Mouse (Mus musculus) forebrain, embryonic 16.5 days (tissue): ENCODE measurements around the gene Nat8f1. TPM values are rescaled to one million over a fixed set of nuclear protein-coding genes. Genes with fewer than 3 reads are reported as not detected.
"Not testable (repeated sequence)": the region's sequence is repeated elsewhere in the genome, so short reads cannot be mapped to it uniquely, and the experiment has no call there.

Source experiments
- ATAC-seq: fragments of 200-750 bp; cut with Nextera tagmentation; 2 replicates; pipeline ENCODE4 v1.8.0; 2017; ENCODE audit warnings: mild to moderate bottlenecking, moderate library complexity
- H3K27ac ChIP-seq: fragments of 300-500 bp; sonication (generic); 2 replicates; pipeline ENCODE4 v1.5.1; 2014; ENCODE audit warnings: low read length, control low read depth
- H3K27me3 ChIP-seq: fragments of 300-500 bp; sonication (generic); replicated peaks from 2 replicates; pipeline ENCODE4 v1.6.1; 2014; ENCODE audit warnings: low read length; ENCODE audit not compliant: control insufficient read depth, insufficient read depth
- H3K36me3 ChIP-seq: fragments of 300-500 bp; sonication (generic); 2 replicates; pipeline ENCODE4 v1.6.1; 2014; ENCODE audit not compliant: control insufficient read depth, insufficient read depth
- H3K4me1 ChIP-seq: fragments of 300-500 bp; sonication (generic); replicated peaks from 2 replicates; pipeline ENCODE4 v1.6.1; 2014; ENCODE audit warnings: low read length; ENCODE audit not compliant: control insufficient read depth, insufficient read depth
- H3K4me2 ChIP-seq: fragments of 300-500 bp; sonication (generic); 2 replicates; pipeline ENCODE4 v1.6.1; 2014; ENCODE audit warnings: mild to moderate bottlenecking, low read length, control low read depth
- H3K4me3 ChIP-seq: fragments of 300-500 bp; sonication (generic); replicated peaks from 2 replicates; pipeline ENCODE4 v1.5.1; 2014; ENCODE audit warnings: mild to moderate bottlenecking, low read length, control low read depth
- H3K9ac ChIP-seq: fragments of 300-500 bp; sonication (generic); replicated peaks from 2 replicates; pipeline ENCODE4 v1.6.1; 2014; ENCODE audit warnings: low read depth, low read length, control low read depth
- H3K9me3 ChIP-seq: fragments of 300-500 bp; sonication (generic); 2 replicates; pipeline ENCODE4 v1.6.1; 2016; ENCODE audit warnings: low read length; ENCODE audit not compliant: control insufficient read depth
- WGBS: fragments of 180-500 bp; shearing (Covaris S2); extraction: QIAGEN DNeasy Blood & Tissue Kit; methylation state at CpG from one replicate; pipeline ENCODE4 v1.1.7; 2014; 5-methylcytosine and 5-hydroxymethylcytosine counted together
- polyA plus RNA-seq: library from polyadenylated mRNA; unstranded; fragments of >200 nt; fragmentation: Nextera tagmentation; extraction: Ambion mirVana; gene quantifications from 2 replicates; pipeline ENCODE4 v1.2.1, GENCODE M21; 2015

Gene Nat8f1
- polyA plus RNA-seq, 1 experiment from 2014 or later, result 12.3 TPM

DNA sequence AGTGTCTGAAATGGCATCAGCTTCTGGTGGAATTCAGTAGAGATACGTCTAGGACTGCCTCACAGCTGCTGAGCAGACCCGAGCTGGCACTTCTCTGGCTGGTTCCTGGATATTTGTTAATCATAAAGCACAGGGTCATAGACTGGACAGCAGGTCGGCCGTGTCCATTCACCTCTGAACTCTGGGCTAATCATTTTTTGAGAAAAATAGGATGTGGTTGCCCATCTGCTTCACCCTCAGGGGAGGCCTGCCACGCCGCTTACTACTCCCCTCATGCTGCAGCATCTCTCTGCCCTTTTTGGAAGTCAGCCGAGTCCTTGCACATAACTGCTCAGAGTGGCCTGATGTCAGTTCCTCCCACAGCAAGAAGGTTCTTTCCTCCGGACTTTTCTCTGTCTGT lies 18.6 kb upstream of the Nat8f1 start:
- WGBS, result 95% methylated on average over 8 of the region's 8 CpGs
- no peaks in the 10 kb centered on the region for H3K4me1 ChIP-seq
- H3K4me2 ChIP-seq, result no peak overlapping the region
- H3K36me3 ChIP-seq, result peaks cover 8% of the 10 kb centered on the region; the same call in 1 of the 2 replicates
- no peaks in the 10 kb centered on the region for H3K27me3 ChIP-seq
- no peak for ATAC-seq
- H3K27ac ChIP-seq, result no peak overlapping the region
- no peaks in the 10 kb centered on the region for H3K9me3 ChIP-seq
- H3K9ac ChIP-seq, result no peak overlapping the region
- H3K4me3 ChIP-seq, result no peak overlapping the region

DNA sequence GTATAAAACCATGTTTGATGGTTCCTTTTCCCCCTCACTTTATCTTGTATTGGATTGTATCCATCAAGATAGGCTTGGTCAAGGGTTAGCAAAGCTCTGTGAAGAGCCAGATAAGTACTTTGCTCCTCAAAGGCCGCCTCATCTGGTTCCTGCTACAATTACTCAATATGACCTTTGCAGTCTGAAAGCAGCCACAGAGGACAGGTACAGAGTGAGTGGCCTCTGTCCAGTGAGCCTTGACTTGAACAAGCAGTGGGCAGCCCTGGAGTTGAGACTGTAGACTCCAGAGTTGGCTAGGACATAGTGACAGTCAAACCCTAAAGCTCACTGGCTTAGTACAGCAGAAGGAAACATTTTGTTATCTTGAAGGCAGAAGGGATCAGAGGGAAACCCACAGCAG lies 13.8 kb upstream of the Nat8f1 start:
- H3K4me3 ChIP-seq, result no peak overlapping the region
- no peak for ATAC-seq
- H3K36me3 ChIP-seq, result peaks cover 34% of the 10 kb centered on the region
- H3K27ac ChIP-seq, result no peak overlapping the region
- no peak overlapping the region for H3K9ac ChIP-seq
- no peaks in the 10 kb centered on the region for H3K27me3 ChIP-seq
- no peaks in the 10 kb centered on the region for H3K4me1 ChIP-seq
- WGBS, result 85% methylated on average over 1 of the region's 1 CpGs
- H3K4me2 ChIP-seq, result no peak overlapping the region
- H3K9me3 ChIP-seq, result no peaks in the 10 kb centered on the region

- Histone ChIP-seq H3K4me2 (no peak overlapping the region), H3K27me3 (no peaks in the 10 kb centered on the region), H3K4me3 (no peak overlapping the region), H3K4me1 (no peaks in the 10 kb centered on the region), H3K27ac (no peak overlapping the region), H3K9ac (no peak overlapping the region), H3K9me3 (no peaks in the 10 kb centered on the region), H3K36me3 (peaks cover 34% of the 10 kb centered on the region)
- no peak for ATAC-seq
- WGBS, result 91% methylated on average over 9 of the region's 9 CpGs
These were observed 12.3 kb upstream of the Nat8f1 start for GRCm38 (mm10) chr6:85927476-85928464.

DNA sequence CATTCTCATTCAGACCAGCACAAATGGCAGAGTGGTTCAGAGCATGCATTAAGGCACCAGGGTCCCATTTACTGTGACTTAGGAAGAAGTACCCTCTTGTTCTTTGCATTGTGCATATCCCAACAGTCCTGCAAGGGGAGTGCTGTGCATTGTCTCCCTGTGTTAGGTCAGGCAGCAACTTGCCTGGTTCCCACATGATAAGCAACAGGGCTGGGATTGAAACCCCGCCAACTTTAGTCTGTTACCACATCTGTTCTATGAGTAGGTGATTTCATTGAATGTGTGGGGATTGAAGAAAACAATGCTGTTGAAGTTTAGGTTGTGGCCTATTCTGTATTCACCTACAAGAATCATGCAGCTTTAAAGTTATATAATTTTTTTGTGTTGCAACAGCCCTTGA lies 11.2 kb upstream of the Nat8f1 start:
- no peak overlapping the region for H3K9ac ChIP-seq
- H3K4me3 ChIP-seq, result no peak overlapping the region
- H3K27ac ChIP-seq, result no peak overlapping the region
- peaks cover 34% of the 10 kb centered on the region for H3K36me3 ChIP-seq
- WGBS, result 93% methylated on average over 1 of the region's 1 CpGs
- H3K4me2 ChIP-seq, result no peak overlapping the region
- no peaks in the 10 kb centered on the region for H3K4me1 ChIP-seq
- no peaks in the 10 kb centered on the region for H3K27me3 ChIP-seq
- no peak for ATAC-seq
- H3K9me3 ChIP-seq, result no peaks in the 10 kb centered on the region

GRCm38 (mm10) chr6:85923643-85924042 lies 8.2 kb upstream of the Nat8f1 start:
- Histone ChIP-seq H3K9me3 (no peaks in the 10 kb centered on the region), H3K36me3 (peaks cover 24% of the 10 kb centered on the region), H3K4me2 (no peak overlapping the region), H3K4me1 (no peaks in the 10 kb centered on the region), H3K9ac (no peak overlapping the region), H3K4me3 (no peak overlapping the region), H3K27me3 (no peaks in the 10 kb centered on the region), H3K27ac (no peak overlapping the region)
- WGBS, result 92% methylated on average over 1 of the region's 1 CpGs
- no peak for ATAC-seq

DNA sequence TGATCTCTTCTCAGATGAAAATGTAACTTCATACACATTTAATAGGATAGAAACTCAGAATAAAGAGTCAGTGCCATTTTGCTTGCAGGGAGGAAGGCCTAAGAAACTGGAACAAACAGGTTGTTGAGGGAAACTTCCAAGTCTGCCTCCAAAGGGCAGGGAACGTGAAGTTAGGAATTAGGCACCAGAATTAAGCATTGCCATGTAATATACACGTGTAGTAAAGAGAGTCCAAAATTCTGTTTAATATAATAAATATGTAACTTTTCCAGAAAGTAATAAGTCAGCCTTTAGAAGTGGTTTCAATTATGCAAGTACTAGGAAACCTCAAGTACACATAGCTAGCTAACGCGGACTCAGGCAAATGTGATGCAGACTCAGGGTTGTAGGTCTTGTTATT lies 3.9 kb upstream of the Nat8f1 start:
- WGBS, result 95% methylated on average over 4 of the region's 4 CpGs
- Histone ChIP-seq H3K27me3 (no peaks in the 10 kb centered on the region), H3K36me3 (no peaks in the 10 kb centered on the region; the same call in 1 of the 2 replicates), H3K9ac (no peak overlapping the region), H3K27ac (no peak overlapping the region), H3K4me1 (peaks cover 13% of the 10 kb centered on the region), H3K4me3 (no peak overlapping the region), H3K9me3 (no peaks in the 10 kb centered on the region), H3K4me2 (no peak overlapping the region)
- no peak for ATAC-seq

DNA sequence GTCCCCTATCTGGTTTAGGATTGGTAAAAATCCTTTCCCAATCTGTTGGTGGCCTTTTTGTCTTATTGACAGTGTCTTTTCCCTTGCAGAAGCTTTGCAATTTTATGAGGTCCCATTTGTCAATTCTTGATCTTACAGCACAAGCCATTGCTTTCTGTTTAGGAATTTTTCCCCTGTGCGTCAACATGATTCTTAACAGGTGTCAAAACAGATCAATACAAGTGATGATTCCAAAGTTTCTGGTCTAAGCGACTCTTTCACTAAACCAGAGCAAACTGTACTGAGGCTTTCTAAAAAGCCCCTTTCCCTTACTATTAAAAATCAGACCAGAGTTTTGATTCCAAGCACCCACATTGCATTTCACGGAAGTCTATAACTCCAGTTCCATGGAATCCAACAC lies 2.9 kb upstream of the Nat8f1 start:
- 97% methylated on average over 3 of the region's 3 CpGs for WGBS
- H3K9me3 ChIP-seq, H3K4me2 ChIP-seq, H3K27me3 ChIP-seq, ATAC-seq, H3K4me3 ChIP-seq, H3K36me3 ChIP-seq, H3K9ac ChIP-seq, H3K27ac ChIP-seq: not testable (repeated sequence)
- H3K4me1 ChIP-seq, result peaks cover 13% of the 10 kb centered on the region

DNA sequence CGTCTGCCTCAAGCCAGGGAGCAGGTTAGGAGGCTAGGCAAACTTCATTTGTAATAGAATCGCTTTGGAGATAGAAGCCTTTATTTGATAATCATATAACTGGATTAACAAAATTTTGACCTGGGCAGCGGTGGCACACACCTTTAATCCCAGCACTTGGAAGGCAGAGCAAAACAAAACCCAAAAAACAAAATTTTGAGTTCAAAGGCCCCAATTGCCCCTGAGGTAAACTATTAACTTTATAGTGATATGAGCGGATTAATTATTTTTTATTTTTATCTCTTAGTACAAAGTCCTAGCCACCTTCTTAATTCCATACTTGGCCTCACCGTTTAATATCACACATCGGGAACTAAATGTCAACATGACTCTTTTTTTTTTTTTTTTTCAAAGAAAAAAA lies 1.1 kb upstream of the Nat8f1 start:
- H3K36me3 ChIP-seq, result no peaks in the 10 kb centered on the region; the same call in 1 of the 2 replicates
- peak overlapping the region; percentile 69 for H3K4me3 ChIP-seq
- no peak for ATAC-seq
- H3K4me1 ChIP-seq, result peaks cover 13% of the 10 kb centered on the region
- H3K4me2 ChIP-seq, result peak overlapping the region; percentile 81
- peak overlapping the region; percentile 81 for H3K9ac ChIP-seq
- no peaks in the 10 kb centered on the region for H3K27me3 ChIP-seq
- H3K27ac ChIP-seq, result peak overlapping the region; percentile 87
- no peaks in the 10 kb centered on the region for H3K9me3 ChIP-seq
- 80% methylated on average over 6 of the region's 6 CpGs for WGBS

- peak overlapping the region; percentile 87 for H3K27ac ChIP-seq
- H3K4me1 ChIP-seq, result peaks cover 13% of the 10 kb centered on the region
- H3K4me2 ChIP-seq, result peak overlapping the region; percentile 57
- WGBS, result 3% methylated on average over 11 of the region's 11 CpGs
- peak overlapping the region; percentile 81 for H3K9ac ChIP-seq
- no peaks in the 10 kb centered on the region for H3K36me3 ChIP-seq
- no peaks in the 10 kb centered on the region for H3K27me3 ChIP-seq
- peak overlapping the region; percentile 69 for H3K4me3 ChIP-seq
- no peak; the same call in 1 of the 2 replicates for ATAC-seq
- H3K9me3 ChIP-seq, result no peaks in the 10 kb centered on the region
These were observed 347 bp downstream of the Nat8f1 start for GRCm38 (mm10) chr6:85915141-85915538.
